Comparison of ENCODE assay signal across 14 mouse cellular contexts in genomic region chr4:140071047-140071446, GRCm38 (mm10).
DNase-seq lines count a peak whose midpoint lies in the region; ATAC-seq and TF ChIP-seq lines count a peak whose summit lies in the region.
"Had no signal": no experiment of that assay in that cellular context is flagged by ENCODE, and none has a peak within 500 bp of the region (broad histone marks: within the 10 kb centered on the region; RNA-seq: fewer than 3 reads in every experiment).

No protein-coding gene starts in this region.

- no peak for TF ChIP-seq CTCF in forebrain, postnatal 0 days (IDR thresholded peaks at IDR 0.05; ENCODE audit: low read depth)
- no peak for TF ChIP-seq CTCF in E14TG2a.4 (conservative IDR thresholded peaks at IDR 0.05; ENCODE audit: low read length)

- intact Hi-C loops in heart, postnatal 36 days (cut with DNase I) = no loop called here
- intact Hi-C loops in left cerebral cortex, postnatal 36 days (cut with DNase I) = loop anchor here (10.0 kb wide), 1 partner anchor 196 kb away; no protein-coding TSS in a partner anchor

- peaks cover 33% of the 10 kb centered on the region for H3K4me1 ChIP-seq in forebrain, embryonic 10.5 days
- H3K4me1 ChIP-seq in forebrain, postnatal 0 days (ENCODE audit: insufficient read depth) = peaks cover 16% of the 10 kb centered on the region
- H3K4me1 ChIP-seq in E14TG2a.4 (replicated peaks; ENCODE audit: low read depth, low read length) = peaks cover 37% of the 10 kb centered on the region
- peaks cover 22% of the 10 kb centered on the region for H3K4me1 ChIP-seq in forebrain, embryonic 14.5 days (ENCODE audit: control insufficient read depth, insufficient read depth, low read length)
- peaks cover 21% of the 10 kb centered on the region for H3K4me1 ChIP-seq in midbrain, embryonic 14.5 days (ENCODE audit: control insufficient read depth, insufficient read depth, low read length)
- H3K4me1 ChIP-seq: heart, embryonic 15.5 days; liver, embryonic 15.5 days had no signal

- peak overlapping the region; percentile 44; the same call in 1 of the 2 replicates for H3K27ac ChIP-seq in forebrain, embryonic 10.5 days
- no peak overlapping the region for H3K27ac ChIP-seq in forebrain, postnatal 0 days (ENCODE audit: low read depth, low read length)
- H3K27ac ChIP-seq in forebrain, embryonic 14.5 days (ENCODE audit: low read depth, low read length) = peak overlapping the region; percentile 70; the same call in 1 of the 2 replicates
- 0 out of 2 replicates have a peak overlapping the region, but pooled peaks have one; percentile 50 for H3K27ac ChIP-seq in midbrain, embryonic 14.5 days (replicated peaks; ENCODE audit: low read depth, low read length)
- H3K27ac ChIP-seq: heart, embryonic 15.5 days; liver, embryonic 15.5 days; stomach, embryonic 15.5 days had no signal

- peaks cover 11% of the 10 kb centered on the region for H3K9me3 ChIP-seq in forebrain, embryonic 10.5 days
- H3K9me3 ChIP-seq in forebrain, postnatal 0 days (ENCODE audit: low read length) = no peaks in the 10 kb centered on the region
- peaks cover 6% of the 10 kb centered on the region for H3K9me3 ChIP-seq in E14TG2a.4 (ENCODE audit: low read length)
- no peaks in the 10 kb centered on the region for H3K9me3 ChIP-seq in forebrain, embryonic 14.5 days (replicated peaks; ENCODE audit: control insufficient read depth, low read length)
- no peaks in the 10 kb centered on the region for H3K9me3 ChIP-seq in midbrain, embryonic 14.5 days (ENCODE audit: control insufficient read depth, low read length)
- H3K9me3 ChIP-seq: heart, embryonic 15.5 days; liver, embryonic 15.5 days; stomach, embryonic 15.5 days had no signal

- 17% methylated on average over 17 of the region's 17 CpGs for WGBS in forebrain, embryonic 10.5 days
- WGBS in forebrain, postnatal 0 days = 32% methylated on average over 17 of the region's 17 CpGs
- 23% methylated on average over 17 of the region's 17 CpGs for WGBS in forebrain, embryonic 14.5 days
- 13% methylated on average over 17 of the region's 17 CpGs for WGBS in midbrain, embryonic 14.5 days

- DNase-seq in forebrain, embryonic 10.5 days (ENCODE audit: extremely low spot score, low spot score) = peak; percentile 18
- DNase-seq in forebrain, postnatal 0 days = no peak
- DNase-seq in forebrain, embryonic 14.5 days (ENCODE audit: low spot score) = no peak
- DNase-seq in midbrain, embryonic 14.5 days = no peak
- no peak for DNase-seq in heart, postnatal 36 days
- DNase-seq in left cerebral cortex, postnatal 36 days (ENCODE audit: low spot score in 2 of 2) = no peak
- DNase-seq in thymus, postnatal 0 days (ENCODE audit: low spot score) = no peak
- DNase-seq: cerebellum, adult 9-11 months; kidney, postnatal 10 days; right cerebral cortex, postnatal 4 days had no signal

- no peak overlapping the region for H3K4me3 ChIP-seq in forebrain, embryonic 10.5 days
- H3K4me3 ChIP-seq in forebrain, postnatal 0 days (ENCODE audit: low read depth, low read length) = no peak overlapping the region
- peak overlapping the region; percentile 41 for H3K4me3 ChIP-seq in E14TG2a.4 (replicated peaks; ENCODE audit: low read length)
- H3K4me3 ChIP-seq in forebrain, embryonic 14.5 days (ENCODE audit: low read depth, low read length) = no peak overlapping the region
- H3K4me3 ChIP-seq in midbrain, embryonic 14.5 days (replicated peaks; ENCODE audit: low read depth, low read length) = no peak overlapping the region
- H3K4me3 ChIP-seq: heart, embryonic 15.5 days; liver, embryonic 15.5 days; stomach, embryonic 15.5 days had no signal

- H3K9ac ChIP-seq in forebrain, postnatal 0 days = no peak overlapping the region
- H3K9ac ChIP-seq in forebrain, embryonic 14.5 days (ENCODE audit: low read length) = no peak overlapping the region
- no peak overlapping the region for H3K9ac ChIP-seq in midbrain, embryonic 14.5 days (replicated peaks; ENCODE audit: low read length)
- H3K9ac ChIP-seq: heart, embryonic 15.5 days; liver, embryonic 15.5 days; stomach, embryonic 15.5 days had no signal

- no peak overlapping the region for H3K4me2 ChIP-seq in forebrain, postnatal 0 days (ENCODE audit: low read depth)
- no peak overlapping the region for H3K4me2 ChIP-seq in forebrain, embryonic 14.5 days (ENCODE audit: low read length)
- H3K4me2 ChIP-seq in midbrain, embryonic 14.5 days (ENCODE audit: low read length) = no peak overlapping the region
- H3K4me2 ChIP-seq: heart, embryonic 15.5 days; liver, embryonic 15.5 days; stomach, embryonic 15.5 days had no signal

- H3K36me3 ChIP-seq in forebrain, embryonic 10.5 days (replicated peaks) = no peaks in the 10 kb centered on the region
- no peaks in the 10 kb centered on the region for H3K36me3 ChIP-seq in forebrain, postnatal 0 days (ENCODE audit: insufficient read depth)
- 0 out of 2 replicates have a peak, but pooled peaks cover 3% of the 10 kb centered on the region for H3K36me3 ChIP-seq in E14TG2a.4 (ENCODE audit: insufficient read depth, low read length)
- no peaks in the 10 kb centered on the region for H3K36me3 ChIP-seq in forebrain, embryonic 14.5 days (ENCODE audit: control insufficient read depth, insufficient read depth, low read length)
- no peaks in the 10 kb centered on the region for H3K36me3 ChIP-seq in midbrain, embryonic 14.5 days (ENCODE audit: control insufficient read depth, insufficient read depth, low read length)
- H3K36me3 ChIP-seq: heart, embryonic 15.5 days; liver, embryonic 15.5 days; stomach, embryonic 15.5 days had no signal

- ATAC-seq in forebrain, postnatal 0 days = no peak
- ATAC-seq in forebrain, embryonic 14.5 days = no peak
- ATAC-seq in midbrain, embryonic 14.5 days (ENCODE audit: low FRiP score, low TSS enrichment) = no peak

- H3K27me3 ChIP-seq in forebrain, embryonic 10.5 days (ENCODE audit: poor library complexity, severe bottlenecking) = peaks cover 40% of the 10 kb centered on the region
- no peaks in the 10 kb centered on the region for H3K27me3 ChIP-seq in forebrain, postnatal 0 days (ENCODE audit: insufficient read depth, low read length)
- peaks cover 24% of the 10 kb centered on the region for H3K27me3 ChIP-seq in E14TG2a.4 (ENCODE audit: insufficient read depth, low read length)
- no peaks in the 10 kb centered on the region for H3K27me3 ChIP-seq in forebrain, embryonic 14.5 days (replicated peaks; ENCODE audit: control insufficient read depth, insufficient read depth, low read length)
- no peaks in the 10 kb centered on the region for H3K27me3 ChIP-seq in midbrain, embryonic 14.5 days (ENCODE audit: control insufficient read depth, insufficient read depth, low read length)
- H3K27me3 ChIP-seq: stomach, embryonic 15.5 days had no signal
